Mouse (Mus musculus) MEL (cell line): ENCODE results near the gene Gtf2h1. TPM values are rescaled to one million over a fixed set of nuclear protein-coding genes. Genes with fewer than 3 reads are reported as not detected.

Experiments
- DNase-seq: peaks from one replicate; pipeline ENCODE4 v3.0.0; 2011; ENCODE audit warnings: low read depth, low spot score
- H3K27ac ChIP-seq: 2 replicates; pipeline ENCODE4 v1.5.1; 2012; ENCODE audit warnings: low read depth, mild to moderate bottlenecking, control low read depth, low read length, moderate library complexity; ENCODE audit not compliant: control insufficient read depth
- H3K27me3 ChIP-seq, 2 experiments: fragments of 150-350 bp in 1 of 2; sonication (generic) in 1 of 2; 2 replicates each; pipeline ENCODE4 v1.6.1; 2012; ENCODE audit warnings: low read length in 2 of 2, mild to moderate bottlenecking in 2 of 2, improper control_type of control experiment in 1 of 2, moderate library complexity in 1 of 2; ENCODE audit not compliant: insufficient read depth in 2 of 2, control insufficient read depth in 1 of 2
- H3K36me3 ChIP-seq, 2 experiments: 2 replicates each; pipeline ENCODE4 v1.6.1; 2012 to 2014; ENCODE audit warnings: low read length in 2 of 2, improper control_type of control experiment in 1 of 2, inconsistent platforms in 1 of 2, mild to moderate bottlenecking in 1 of 2; ENCODE audit not compliant: insufficient read depth in 2 of 2, control insufficient read depth in 1 of 2
- H3K4me1 ChIP-seq, 2 experiments: fragments of 150-350 bp in 1 of 2; sonication (generic) in 1 of 2; 2 replicates each; pipeline ENCODE4 v1.6.1; 2012; ENCODE audit warnings: low read length in 2 of 2, improper control_type of control experiment in 1 of 2, mild to moderate bottlenecking in 1 of 2; ENCODE audit not compliant: insufficient read depth in 2 of 2, control insufficient read depth in 1 of 2
- H3K4me3 ChIP-seq, 2 experiments: fragments of 150-350 bp in 1 of 2; sonication (generic) in 1 of 2; 2 replicates each; pipeline ENCODE4 v1.5.1; 2012; ENCODE audit warnings: low read depth in 2 of 2, low read length in 2 of 2, mild to moderate bottlenecking in 2 of 2, moderate library complexity in 2 of 2, control low read depth in 1 of 2, improper control_type of control experiment in 1 of 2; ENCODE audit not compliant: control insufficient read depth in 1 of 2, insufficient read depth in 1 of 2
- H3K79me2 ChIP-seq: 2 replicates; pipeline ENCODE4 v1.6.1; 2012; ENCODE audit warnings: mild to moderate bottlenecking, low read length, moderate library complexity; ENCODE audit not compliant: control insufficient read depth, poor library complexity, insufficient read depth
- H3K9ac ChIP-seq: 2 replicates; pipeline ENCODE4 v1.6.1; 2012; ENCODE audit warnings: low read depth, mild to moderate bottlenecking, control low read depth, low read length, moderate library complexity; ENCODE audit not compliant: control insufficient read depth, poor library complexity, severe bottlenecking
- H3K9me3 ChIP-seq: fragments of 150-350 bp; sonication (generic); replicated peaks from 2 replicates; pipeline ENCODE4 v1.6.1; 2012; ENCODE audit warnings: mild to moderate bottlenecking, low read length, improper control_type of control experiment, moderate library complexity; ENCODE audit not compliant: insufficient read depth
- CHD1 ChIP-seq: IDR thresholded peaks from 2 replicates; pipeline ENCODE4 v1.6.1; 2012; ENCODE audit warnings: low read depth, mild to moderate bottlenecking, inconsistent platforms, low read length, improper control_type of control experiment
- CHD2 ChIP-seq: IDR thresholded peaks from 2 replicates; pipeline ENCODE4 v1.6.1; 2011; ENCODE audit warnings: low read length, improper control_type of control experiment
- CTCF ChIP-seq, 3 experiments: IDR thresholded peaks in 2 of 3; conservative IDR thresholded peaks in 1 of 3; 2 replicates each; pipeline ENCODE4 v1.5.1; 2011 to 2012; ENCODE audit warnings: low read length in 3 of 3, low read depth in 2 of 3, mild to moderate bottlenecking in 2 of 3, improper control_type of control experiment in 1 of 3, inconsistent platforms in 1 of 3, mixed read lengths in 1 of 3, moderate library complexity in 1 of 3; ENCODE audit not compliant: control insufficient read depth in 1 of 3, insufficient read depth in 1 of 3, poor library complexity in 1 of 3, severe bottlenecking in 1 of 3
- GABPA ChIP-seq: IDR thresholded peaks from 2 replicates; pipeline ENCODE4 v1.6.1; 2012; ENCODE audit warnings: low read depth, mild to moderate bottlenecking, inconsistent platforms, low read length, improper control_type of control experiment, moderate library complexity
- GATA1 ChIP-seq: IDR thresholded peaks from 2 replicates; pipeline ENCODE4 v1.6.1; 2011; ENCODE audit warnings: low read depth, low read length, improper control_type of control experiment
- HCFC1 ChIP-seq: IDR thresholded peaks from 2 replicates; pipeline ENCODE4 v1.6.1; 2012; ENCODE audit warnings: low read depth, mild to moderate bottlenecking, inconsistent platforms, low read length, improper control_type of control experiment, moderate library complexity
- MAX ChIP-seq: IDR thresholded peaks from 2 replicates; pipeline ENCODE4 v1.6.1; 2011; ENCODE audit warnings: low read length, improper control_type of control experiment
- MYC ChIP-seq: IDR thresholded peaks from 2 replicates; pipeline ENCODE4 v1.6.1; 2011; ENCODE audit warnings: low read depth, mild to moderate bottlenecking, low read length, improper control_type of control experiment, moderate library complexity
- POLR2A ChIP-seq, 2 experiments: IDR thresholded peaks; 2 replicates each; pipeline ENCODE4 v1.6.1; 2011 to 2012; ENCODE audit warnings: low read length in 2 of 2, mild to moderate bottlenecking in 2 of 2, control low read depth in 1 of 2, improper control_type of control experiment in 1 of 2, low read depth in 1 of 2, moderate library complexity in 1 of 2; ENCODE audit not compliant: control insufficient read depth in 1 of 2, insufficient read depth in 1 of 2, poor library complexity in 1 of 2
- POLR2AphosphoS2 ChIP-seq: IDR thresholded peaks from 2 replicates; pipeline ENCODE4 v1.6.1; 2011; ENCODE audit warnings: low read length, improper control_type of control experiment
- RAD21 ChIP-seq: IDR thresholded peaks from 2 replicates; pipeline ENCODE4 v1.6.1; 2011; ENCODE audit warnings: mild to moderate bottlenecking, low read depth, low read length, improper control_type of control experiment
- RCOR1 ChIP-seq: IDR thresholded peaks from 2 replicates; pipeline ENCODE4 v1.6.1; 2012; ENCODE audit warnings: low read depth, mild to moderate bottlenecking, inconsistent platforms, low read length, improper control_type of control experiment
- SIN3A ChIP-seq: IDR thresholded peaks from 2 replicates; pipeline ENCODE4 v1.6.1; 2012; ENCODE audit warnings: low read length, improper control_type of control experiment, inconsistent platforms
- SMC3 ChIP-seq: IDR thresholded peaks from 2 replicates; pipeline ENCODE4 v1.6.1; 2011; ENCODE audit warnings: low read depth, low read length, improper control_type of control experiment
- ZC3H11A ChIP-seq: IDR thresholded peaks from 2 replicates; pipeline ENCODE4 v1.6.1; 2012; ENCODE audit warnings: low read depth, mild to moderate bottlenecking, inconsistent platforms, low read length, improper control_type of control experiment
- ZKSCAN1 ChIP-seq: IDR thresholded peaks from 2 replicates; pipeline ENCODE4 v1.6.1; 2012; ENCODE audit warnings: low read depth, mild to moderate bottlenecking, inconsistent platforms, low read length, improper control_type of control experiment, moderate library complexity
- ZMIZ1 ChIP-seq: IDR thresholded peaks from 2 replicates; pipeline ENCODE4 v1.6.1; 2012; ENCODE audit warnings: low read depth, mild to moderate bottlenecking, inconsistent platforms, low read length, improper control_type of control experiment, moderate library complexity
- polyA plus RNA-seq, 2 experiments: library from polyadenylated mRNA; stranded (reverse) in 1 of 2; unstranded in 1 of 2; fragments of >175 nt in 1 of 2; fragments of >200 nt in 1 of 2; gene quantifications; 2 replicates each; pipeline versions ENCODE4 v1.2.1 to v1.2.4; 2012; ENCODE audit warnings: low replicate concordance in 2 of 2, low read depth in 1 of 2; ENCODE audit not compliant: insufficient read length in 2 of 2, insufficient read depth in 1 of 2, missing spikeins in 1 of 2
- total RNA-seq: library from RNA; depleted of rRNA; stranded (reverse); fragments of 300-350 nt; gene quantifications from 2 replicates; pipeline ENCODE4 v1.2.3, GENCODE M21; 2012

Gene Gtf2h1
- total and polyA plus RNA-seq, 3 experiments = 105 to 142 TPM; not detected in 1

DNA sequence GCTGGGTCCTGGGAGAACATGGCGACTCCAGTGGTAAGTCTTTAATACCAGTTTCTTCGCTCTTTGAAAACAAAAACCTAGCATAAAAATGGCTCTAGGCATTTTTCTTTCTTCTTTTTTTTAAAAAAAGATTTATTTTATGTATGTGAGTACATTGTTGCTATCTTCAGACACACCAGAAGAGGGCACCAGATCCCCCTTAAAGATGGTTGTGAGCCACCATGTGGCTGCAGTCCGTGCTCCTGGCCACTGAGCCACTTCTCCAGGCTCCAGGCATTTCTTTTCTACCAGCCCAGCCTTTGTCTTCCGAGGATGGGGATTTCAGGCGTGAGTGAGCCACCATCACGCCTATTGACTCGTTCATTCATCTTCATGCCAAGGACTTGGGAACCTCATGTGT is 55.1 kb downstream of the Gtf2h1 start:
- Histone ChIP-seq H3K4me1 (peaks cover 0 to 11% of the 10 kb centered on the region in 2 experiments), H3K36me3 (peaks cover 17 to 45% of the 10 kb centered on the region in 2 experiments), H3K27me3 (no peaks in the 10 kb centered on the region), H3K79me2 (peaks cover 26% of the 10 kb centered on the region), H3K9ac (no peak overlapping the region), H3K4me3 (no peak overlapping the region), H3K9me3 (no peaks in the 10 kb centered on the region), H3K27ac (no peak overlapping the region)
- DNase-seq = no peak
- TF ChIP-seq MAX = no peak
- no peak for TF ChIP-seq GATA1
- TF ChIP-seq POLR2AphosphoS2 = no peak
- TF ChIP-seq HCFC1 = no peak
- no peak for TF ChIP-seq ZC3H11A
- TF ChIP-seq MYC = peak; percentile 30; the same call in 1 of the 2 replicates
- TF ChIP-seq CTCF (IDR thresholded peaks at IDR 0.05 in 2 of 3, conservative IDR thresholded peaks at IDR 0.05 in 1 of 3; ENCODE audit: control insufficient read depth in 1 of 3, insufficient read depth in 1 of 3, low read depth in 2 of 3, low read length in 3 of 3, poor library complexity in 1 of 3, severe bottlenecking in 1 of 3) = peak; percentile 8 to 31 (median 24); a peak in 5 of 6 replicates
- no peak for TF ChIP-seq ZMIZ1
- no peak for TF ChIP-seq SMC3
- TF ChIP-seq ZKSCAN1 = no peak
- TF ChIP-seq RCOR1 = no peak

DNA sequence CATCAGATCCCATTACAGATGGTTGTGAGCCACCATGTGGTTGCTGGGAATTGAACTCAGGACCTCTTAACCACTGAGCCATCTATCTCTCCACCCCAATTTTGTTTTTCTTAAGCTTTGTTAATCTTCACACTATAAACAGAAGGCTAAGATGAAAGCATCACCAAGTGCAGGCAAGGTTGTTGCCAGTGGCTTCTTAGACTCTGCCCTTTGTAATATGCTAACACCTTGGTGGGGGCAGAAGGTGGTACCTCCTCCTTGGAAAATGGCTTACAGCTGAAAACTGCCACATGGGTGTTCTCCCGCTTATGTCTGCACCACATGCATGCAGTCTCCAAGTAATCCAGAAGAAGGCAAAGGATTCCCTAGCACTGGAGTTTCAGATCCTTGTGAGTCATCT is 56.8 kb downstream of the Gtf2h1 start:
- Histone ChIP-seq H3K79me2 (peaks cover 9% of the 10 kb centered on the region), H3K4me1 (peaks cover 0 to 5% of the 10 kb centered on the region in 2 experiments; a peak in 3 of 4 replicates), H3K27ac (no peak overlapping the region), H3K4me3 (no peak overlapping the region)
- TF ChIP-seq CHD1 = 0 out of 2 replicates have a peak, but pooled peaks have one; percentile 10
- TF ChIP-seq POLR2A (IDR thresholded peaks at IDR 0.05; ENCODE audit: control insufficient read depth in 1 of 2, insufficient read depth in 1 of 2, low read depth in 1 of 2, low read length in 2 of 2, poor library complexity in 1 of 2) = 0 out of 4 replicates have a peak, but pooled peaks of 1 of the 2 experiments have one; percentile 13
- no peak for TF ChIP-seq CHD2
- no peak for TF ChIP-seq MYC
- TF ChIP-seq SIN3A = no peak
- TF ChIP-seq, all 39 proteins: peak for 2
- DNase-seq = no peak
- H3K9me3 ChIP-seq = no peaks in the 10 kb centered on the region
- peaks cover 11 to 41% of the 10 kb centered on the region in 2 experiments for H3K36me3 ChIP-seq
- no peaks in the 10 kb centered on the region for H3K27me3 ChIP-seq
- H3K9ac ChIP-seq = no peak overlapping the region

DNA sequence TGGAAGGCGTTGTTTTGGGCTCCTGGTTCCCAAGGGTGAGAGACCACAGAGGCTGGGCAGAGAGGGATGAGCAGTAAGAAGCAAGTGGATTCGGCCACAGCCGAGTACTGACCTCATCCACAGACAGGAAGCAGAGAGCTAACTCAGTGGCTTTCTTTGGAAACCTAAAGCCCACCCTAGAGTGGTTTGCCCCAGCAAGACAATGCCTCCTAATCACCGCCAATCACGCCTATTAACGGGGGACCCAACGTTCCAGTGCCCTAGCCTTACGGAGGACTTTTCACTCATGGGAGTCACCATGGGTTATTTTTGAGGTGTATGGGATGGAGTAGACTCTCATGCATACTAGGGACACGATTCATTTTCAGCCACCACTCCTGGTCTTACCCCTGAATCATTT is 57.5 kb downstream of the Gtf2h1 start:
- H3K4me1 ChIP-seq = peaks cover 0 to 5% of the 10 kb centered on the region in 2 experiments; a peak in 3 of 4 replicates
- H3K36me3 ChIP-seq = peaks cover 6 to 35% of the 10 kb centered on the region in 2 experiments
- H3K9me3 ChIP-seq = no peaks in the 10 kb centered on the region
- TF ChIP-seq GABPA (no peak), CHD1 (0 out of 2 replicates have a peak, but pooled peaks have one; percentile 9), GATA1 (no peak), RAD21 (no peak)
- no peak overlapping the region for H3K27ac ChIP-seq
- H3K27me3 ChIP-seq = no peaks in the 10 kb centered on the region
- H3K4me3 ChIP-seq = no peak overlapping the region
- no peak overlapping the region for H3K9ac ChIP-seq
- peaks cover 5% of the 10 kb centered on the region; the same call in 1 of the 2 replicates for H3K79me2 ChIP-seq
- DNase-seq = no peak
